ENCODE assay signal across 23 mouse cellular contexts in the genomic region with DNA sequence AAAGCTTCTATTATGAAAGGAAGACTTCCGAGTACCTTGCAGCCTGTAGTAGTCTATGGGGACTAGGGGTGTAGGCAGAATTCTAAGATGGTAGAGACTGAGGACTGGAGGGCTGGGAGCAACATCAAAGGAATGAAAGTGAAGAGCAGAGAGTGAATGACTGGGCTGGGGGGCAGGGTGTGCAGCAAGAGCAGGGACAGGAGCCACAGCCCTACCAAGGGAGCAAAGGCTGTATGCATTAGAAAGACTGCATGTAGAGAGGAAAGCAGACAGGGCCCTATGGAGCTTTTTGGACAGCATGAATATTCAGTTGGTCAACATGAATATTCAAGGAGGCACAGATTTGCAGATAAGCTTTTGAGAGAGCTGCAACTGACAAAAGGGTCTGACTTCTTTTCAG.
DNase-seq lines count a peak whose midpoint lies in the region; ATAC-seq and TF ChIP-seq lines count a peak whose summit lies in the region.
"Had no signal": no experiment of that assay in that cellular context is flagged by ENCODE, and none has a peak within 500 bp of the region (broad histone marks: within the 10 kb centered on the region; RNA-seq: fewer than 3 reads in every experiment).

No protein-coding gene starts in this region.

- 0 out of 2 replicates have a peak, but pooled peaks have one; percentile 46 for ATAC-seq in hindbrain, embryonic 12.5 days (ENCODE audit: low FRiP score)
- ATAC-seq in midbrain, embryonic 12.5 days (ENCODE audit: low FRiP score, low read depth) = peak; percentile 58; the same call in 1 of the 2 replicates
- ATAC-seq in midbrain, postnatal 0 days (ENCODE audit: low FRiP score) = no peak
- ATAC-seq: CD4-positive, CD25-positive, alpha-beta regulatory T cell, adult 4 months; forebrain, embryonic 13.5 days; forebrain, postnatal 0 days; hindbrain, postnatal 0 days; Patski had no signal

- H3K27ac ChIP-seq in hindbrain, embryonic 12.5 days = no peak overlapping the region
- H3K27ac ChIP-seq in hindbrain, embryonic 10.5 days = no peak overlapping the region
- no peak overlapping the region for H3K27ac ChIP-seq in midbrain, embryonic 12.5 days (replicated peaks)
- no peak overlapping the region for H3K27ac ChIP-seq in midbrain, postnatal 0 days (ENCODE audit: low read depth, low read length)
- H3K27ac ChIP-seq: embryonic facial prominence, embryonic 13.5 days; forebrain, embryonic 13.5 days; heart, embryonic 13.5 days; hindbrain, embryonic 13.5 days; hindbrain, postnatal 0 days had no signal

- no peaks in the 10 kb centered on the region for H3K27me3 ChIP-seq in hindbrain, embryonic 12.5 days
- H3K27me3 ChIP-seq in hindbrain, embryonic 10.5 days (ENCODE audit: insufficient read depth, poor library complexity, severe bottlenecking) = no peaks in the 10 kb centered on the region
- no peaks in the 10 kb centered on the region for H3K27me3 ChIP-seq in midbrain, embryonic 12.5 days
- no peaks in the 10 kb centered on the region for H3K27me3 ChIP-seq in midbrain, postnatal 0 days (ENCODE audit: insufficient read depth, low read length)
- H3K27me3 ChIP-seq: embryonic facial prominence, embryonic 13.5 days; forebrain, embryonic 13.5 days; heart, embryonic 13.5 days; hindbrain, embryonic 13.5 days; Patski had no signal

- no peak overlapping the region for H3K9ac ChIP-seq in hindbrain, embryonic 12.5 days
- H3K9ac ChIP-seq in midbrain, embryonic 12.5 days (replicated peaks) = no peak overlapping the region
- no peak overlapping the region for H3K9ac ChIP-seq in midbrain, postnatal 0 days (replicated peaks; ENCODE audit: low read length, poor library complexity, severe bottlenecking)
- H3K9ac ChIP-seq: embryonic facial prominence, embryonic 13.5 days; forebrain, embryonic 13.5 days; forebrain, postnatal 0 days; heart, embryonic 13.5 days; hindbrain, embryonic 13.5 days had no signal

- no peaks in the 10 kb centered on the region for H3K9me3 ChIP-seq in hindbrain, embryonic 12.5 days (replicated peaks)
- H3K9me3 ChIP-seq in hindbrain, embryonic 10.5 days = no peaks in the 10 kb centered on the region
- no peaks in the 10 kb centered on the region for H3K9me3 ChIP-seq in midbrain, embryonic 12.5 days
- H3K9me3 ChIP-seq in midbrain, postnatal 0 days (ENCODE audit: low read length) = no peaks in the 10 kb centered on the region
- H3K9me3 ChIP-seq: embryonic facial prominence, embryonic 13.5 days; forebrain, embryonic 13.5 days; heart, embryonic 13.5 days; hindbrain, embryonic 13.5 days had no signal

- DNase-seq in hindbrain, embryonic 10.5 days (ENCODE audit: low spot score) = no peak
- DNase-seq in midbrain, postnatal 0 days (ENCODE audit: low spot score) = no peak
- peak; percentile 79 for DNase-seq in ZHBTc4 (ENCODE audit: low read depth, low spot score)
- no peak for DNase-seq in c-Kit-positive CD71-positive TER-119-positive erythroid progenitor cells, embryonic 14.5 days (ENCODE audit: low spot score)
- no peak for DNase-seq in left cerebral cortex, adult 9 months (ENCODE audit: low spot score in 2 of 2)
- DNase-seq: adrenal gland, postnatal 10 days; B cell, adult 2 months; cerebellum, adult 18-20 months; cerebellum, adult 9-11 months; cerebellum, postnatal 36 days; forebrain, postnatal 0 days; gastrocnemius, postnatal 36 days; heart, adult 11 months; heart, postnatal 36 days had no signal

- H3K36me3 ChIP-seq in hindbrain, embryonic 12.5 days = no peaks in the 10 kb centered on the region
- H3K36me3 ChIP-seq in hindbrain, embryonic 10.5 days = no peaks in the 10 kb centered on the region
- no peaks in the 10 kb centered on the region for H3K36me3 ChIP-seq in midbrain, embryonic 12.5 days
- no peaks in the 10 kb centered on the region for H3K36me3 ChIP-seq in midbrain, postnatal 0 days (ENCODE audit: insufficient read depth, low read length)
- H3K36me3 ChIP-seq: embryonic facial prominence, embryonic 13.5 days; heart, embryonic 13.5 days; hindbrain, embryonic 13.5 days had no signal

- H3K4me2 ChIP-seq in hindbrain, embryonic 12.5 days (replicated peaks) = no peak overlapping the region
- no peak overlapping the region for H3K4me2 ChIP-seq in midbrain, embryonic 12.5 days (replicated peaks)
- no peak overlapping the region for H3K4me2 ChIP-seq in midbrain, postnatal 0 days (ENCODE audit: low read depth, low read length, poor library complexity, severe bottlenecking)
- H3K4me2 ChIP-seq: embryonic facial prominence, embryonic 13.5 days; forebrain, embryonic 13.5 days; heart, embryonic 13.5 days; hindbrain, embryonic 13.5 days had no signal

- TF ChIP-seq CTCF in midbrain, postnatal 0 days (IDR thresholded peaks at IDR 0.05) = no peak

- WGBS in hindbrain, embryonic 12.5 days = 45% methylated on average over 1 of the region's 1 CpGs
- WGBS in hindbrain, embryonic 10.5 days = 54% methylated on average over 1 of the region's 1 CpGs
- WGBS in midbrain, embryonic 12.5 days = 43% methylated on average over 1 of the region's 1 CpGs
- 36% methylated on average over 1 of the region's 1 CpGs for WGBS in midbrain, postnatal 0 days

- peaks cover 6% of the 10 kb centered on the region; the same call in 1 of the 2 replicates for H3K4me1 ChIP-seq in hindbrain, embryonic 12.5 days
- no peaks in the 10 kb centered on the region; the same call in 1 of the 2 replicates for H3K4me1 ChIP-seq in hindbrain, embryonic 10.5 days (replicated peaks)
- H3K4me1 ChIP-seq in midbrain, embryonic 12.5 days = peaks cover 5% of the 10 kb centered on the region; the same call in 1 of the 2 replicates
- no peaks in the 10 kb centered on the region for H3K4me1 ChIP-seq in midbrain, postnatal 0 days (ENCODE audit: insufficient read depth, low read length)
- H3K4me1 ChIP-seq: embryonic facial prominence, embryonic 13.5 days; heart, embryonic 13.5 days; hindbrain, embryonic 13.5 days had no signal

- H3K4me3 ChIP-seq in hindbrain, embryonic 12.5 days = no peak overlapping the region
- H3K4me3 ChIP-seq in hindbrain, embryonic 10.5 days = no peak overlapping the region
- H3K4me3 ChIP-seq in midbrain, embryonic 12.5 days = no peak overlapping the region
- no peak overlapping the region for H3K4me3 ChIP-seq in midbrain, postnatal 0 days (ENCODE audit: low read depth, low read length)
- H3K4me3 ChIP-seq: embryonic facial prominence, embryonic 13.5 days; forebrain, embryonic 13.5 days; heart, embryonic 13.5 days; hindbrain, embryonic 13.5 days had no signal
